Comparison of ENCODE assay signal across 19 mouse cellular contexts in the genomic region with DNA sequence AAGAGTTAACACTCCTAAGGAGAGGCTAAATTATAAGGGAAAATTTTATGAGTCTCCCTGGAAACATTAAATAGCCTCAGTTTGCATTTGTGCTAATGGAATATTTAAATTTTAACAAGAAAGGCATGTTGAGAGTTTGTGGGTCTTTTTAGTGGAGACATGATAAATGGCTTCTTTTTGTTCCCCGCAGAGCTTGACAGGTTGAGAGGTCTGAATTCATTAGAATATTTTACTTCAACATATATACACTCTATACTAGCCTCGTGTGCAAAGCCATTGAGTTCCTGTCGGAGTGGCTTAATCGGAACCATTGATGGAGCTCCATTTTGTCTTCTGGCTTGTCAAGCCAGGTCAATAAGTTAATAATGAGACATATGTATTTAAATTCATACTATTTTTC. TPM values are rescaled to one million over a fixed set of nuclear protein-coding genes. Genes with fewer than 3 reads are reported as not detected.
DNase-seq lines count a peak whose midpoint lies in the region; ATAC-seq and TF ChIP-seq lines count a peak whose summit lies in the region.
"Had no signal": no experiment of that assay in that cellular context is flagged by ENCODE, and none has a peak within 500 bp of the region (broad histone marks: within the 10 kb centered on the region; RNA-seq: fewer than 3 reads in every experiment).

No protein-coding gene starts in this region.

- H3K4me3 ChIP-seq in hindbrain, embryonic 11.5 days (ENCODE audit: low read depth, low read length) = no peak overlapping the region
- no peak overlapping the region for H3K4me3 ChIP-seq in hindbrain, embryonic 10.5 days
- H3K4me3 ChIP-seq in forebrain, embryonic 16.5 days (replicated peaks; ENCODE audit: low read length) = no peak overlapping the region
- H3K4me3 ChIP-seq in hindbrain, postnatal 0 days (ENCODE audit: low read length) = 0 out of 2 replicates have a peak overlapping the region, but pooled peaks have one; percentile 2
- no peak overlapping the region for H3K4me3 ChIP-seq in neural tube, embryonic 14.5 days (ENCODE audit: low read depth, low read length)
- no peak overlapping the region for H3K4me3 ChIP-seq in kidney, embryonic 14.5 days (ENCODE audit: low read length)
- H3K4me3 ChIP-seq: kidney, embryonic 15.5 days; left cerebral cortex, adult 2 months; liver, embryonic 13.5 days; lung, embryonic 15.5 days had no signal

- H3K27ac ChIP-seq in hindbrain, embryonic 11.5 days (ENCODE audit: low read depth, low read length) = no peak overlapping the region
- H3K27ac ChIP-seq in hindbrain, embryonic 10.5 days = no peak overlapping the region
- no peak overlapping the region for H3K27ac ChIP-seq in forebrain, embryonic 16.5 days (ENCODE audit: low read length)
- no peak overlapping the region for H3K27ac ChIP-seq in hindbrain, postnatal 0 days
- no peak overlapping the region for H3K27ac ChIP-seq in neural tube, embryonic 14.5 days (ENCODE audit: low read depth, low read length)
- no peak overlapping the region for H3K27ac ChIP-seq in kidney, embryonic 14.5 days (ENCODE audit: low read depth, low read length)
- H3K27ac ChIP-seq: kidney, embryonic 15.5 days; left cerebral cortex, adult 2 months; liver, embryonic 13.5 days; lung, embryonic 15.5 days had no signal

- WGBS in hindbrain, embryonic 11.5 days = 31% methylated on average over 4 of the region's 4 CpGs
- WGBS in hindbrain, embryonic 10.5 days = 37% methylated on average over 4 of the region's 4 CpGs
- WGBS in forebrain, embryonic 16.5 days = 55% methylated on average over 4 of the region's 4 CpGs
- 31% methylated on average over 4 of the region's 4 CpGs for WGBS in hindbrain, postnatal 0 days
- WGBS in neural tube, embryonic 14.5 days = 13% methylated on average over 4 of the region's 4 CpGs
- 76% methylated on average over 4 of the region's 4 CpGs for WGBS in kidney, embryonic 14.5 days

- ATAC-seq in hindbrain, embryonic 11.5 days (ENCODE audit: low FRiP score) = peak; percentile 44
- ATAC-seq in forebrain, embryonic 16.5 days = no peak
- ATAC-seq in hindbrain, postnatal 0 days = no peak
- no peak for ATAC-seq in neural tube, embryonic 14.5 days (ENCODE audit: low read depth)
- no peak for ATAC-seq in kidney, embryonic 14.5 days (ENCODE audit: low FRiP score, low TSS enrichment)
- ATAC-seq: activated CD4-positive, CD25-positive, alpha-beta regulatory T cell, adult 4 months; Patski had no signal

- H3K9ac ChIP-seq in hindbrain, embryonic 11.5 days (ENCODE audit: low read depth, low read length) = no peak overlapping the region
- no peak overlapping the region for H3K9ac ChIP-seq in forebrain, embryonic 16.5 days (replicated peaks; ENCODE audit: low read depth, low read length)
- no peak overlapping the region for H3K9ac ChIP-seq in hindbrain, postnatal 0 days (replicated peaks; ENCODE audit: low read length)
- H3K9ac ChIP-seq in neural tube, embryonic 14.5 days (replicated peaks; ENCODE audit: low read depth, low read length) = no peak overlapping the region
- no peak overlapping the region for H3K9ac ChIP-seq in kidney, embryonic 14.5 days (ENCODE audit: low read depth, low read length)
- H3K9ac ChIP-seq: kidney, embryonic 15.5 days; liver, embryonic 13.5 days; lung, embryonic 15.5 days had no signal

- no peaks in the 10 kb centered on the region for H3K9me3 ChIP-seq in hindbrain, embryonic 11.5 days (ENCODE audit: control insufficient read depth, low read length)
- no peaks in the 10 kb centered on the region for H3K9me3 ChIP-seq in hindbrain, embryonic 10.5 days
- no peaks in the 10 kb centered on the region for H3K9me3 ChIP-seq in forebrain, embryonic 16.5 days (ENCODE audit: control insufficient read depth, low read length)
- H3K9me3 ChIP-seq in hindbrain, postnatal 0 days (ENCODE audit: low read length) = no peaks in the 10 kb centered on the region
- no peaks in the 10 kb centered on the region for H3K9me3 ChIP-seq in neural tube, embryonic 14.5 days (ENCODE audit: control insufficient read depth, low read length)
- H3K9me3 ChIP-seq in kidney, embryonic 14.5 days (ENCODE audit: control insufficient read depth, low read length) = no peaks in the 10 kb centered on the region
- H3K9me3 ChIP-seq: kidney, embryonic 15.5 days; liver, embryonic 13.5 days; lung, embryonic 15.5 days had no signal

- H3K4me1 ChIP-seq in hindbrain, embryonic 11.5 days (replicated peaks; ENCODE audit: control insufficient read depth, insufficient read depth, low read length) = peaks cover 13% of the 10 kb centered on the region
- H3K4me1 ChIP-seq in hindbrain, embryonic 10.5 days (replicated peaks) = peaks cover 66% of the 10 kb centered on the region
- H3K4me1 ChIP-seq in forebrain, embryonic 16.5 days (replicated peaks; ENCODE audit: control insufficient read depth, insufficient read depth, low read length) = peaks cover 48% of the 10 kb centered on the region
- H3K4me1 ChIP-seq in hindbrain, postnatal 0 days (ENCODE audit: insufficient read depth, low read length) = peaks cover 15% of the 10 kb centered on the region
- peaks cover 31% of the 10 kb centered on the region for H3K4me1 ChIP-seq in neural tube, embryonic 14.5 days (ENCODE audit: control insufficient read depth, insufficient read depth, low read length)
- peaks cover 8% of the 10 kb centered on the region; the same call in 1 of the 2 replicates for H3K4me1 ChIP-seq in kidney, embryonic 14.5 days (ENCODE audit: control insufficient read depth, insufficient read depth, low read length)
- H3K4me1 ChIP-seq: liver, embryonic 13.5 days had no signal

- TF ChIP-seq CTCF in hindbrain, postnatal 0 days (IDR thresholded peaks at IDR 0.05; ENCODE audit: low read depth) = no peak

- peak; percentile 56 for DNase-seq in hindbrain, embryonic 11.5 days (ENCODE audit: low spot score)
- DNase-seq in hindbrain, embryonic 10.5 days (ENCODE audit: low spot score) = no peak
- DNase-seq in hindbrain, postnatal 0 days (ENCODE audit: low spot score) = no peak
- DNase-seq in right cerebral cortex, adult 2 months (ENCODE audit: low spot score in 2 of 2) = no peak
- DNase-seq: adrenal gland, postnatal 25 days; cerebellum, adult 2 months; gastrocnemius, postnatal 25 days; heart, postnatal 14 days; liver, embryonic 13.5 days; spleen, adult 18-20 months; thymus, adult 18-20 months had no signal

- H3K36me3 ChIP-seq in hindbrain, embryonic 11.5 days (ENCODE audit: control insufficient read depth, insufficient read depth, low read length) = peaks cover 10% of the 10 kb centered on the region
- H3K36me3 ChIP-seq in hindbrain, embryonic 10.5 days = peaks cover 51% of the 10 kb centered on the region
- peaks cover 16% of the 10 kb centered on the region for H3K36me3 ChIP-seq in forebrain, embryonic 16.5 days (ENCODE audit: control insufficient read depth, insufficient read depth)
- peaks cover 25% of the 10 kb centered on the region for H3K36me3 ChIP-seq in hindbrain, postnatal 0 days (ENCODE audit: insufficient read depth, low read length)
- H3K36me3 ChIP-seq in neural tube, embryonic 14.5 days (ENCODE audit: control insufficient read depth, insufficient read depth, low read length) = peaks cover 32% of the 10 kb centered on the region
- H3K36me3 ChIP-seq in kidney, embryonic 14.5 days (ENCODE audit: control insufficient read depth, insufficient read depth, low read length) = peaks cover 5% of the 10 kb centered on the region; the same call in 1 of the 2 replicates
- H3K36me3 ChIP-seq: kidney, embryonic 15.5 days; liver, embryonic 13.5 days; lung, embryonic 15.5 days had no signal

- H3K4me2 ChIP-seq in hindbrain, embryonic 11.5 days (replicated peaks; ENCODE audit: low read depth, low read length) = no peak overlapping the region
- H3K4me2 ChIP-seq in forebrain, embryonic 16.5 days (ENCODE audit: low read length) = peak overlapping the region; percentile 1; the same call in 1 of the 2 replicates
- H3K4me2 ChIP-seq in hindbrain, postnatal 0 days (ENCODE audit: low read depth, low read length) = peak overlapping the region; percentile 78; the same call in 1 of the 2 replicates
- H3K4me2 ChIP-seq in neural tube, embryonic 14.5 days (ENCODE audit: low read depth, low read length) = peak overlapping the region; percentile 23
- H3K4me2 ChIP-seq in kidney, embryonic 14.5 days (replicated peaks; ENCODE audit: low read depth, low read length) = no peak overlapping the region
- H3K4me2 ChIP-seq: kidney, embryonic 15.5 days; liver, embryonic 13.5 days; lung, embryonic 15.5 days had no signal

- no peaks in the 10 kb centered on the region for H3K27me3 ChIP-seq in hindbrain, embryonic 11.5 days (ENCODE audit: control insufficient read depth, insufficient read depth, low read length)
- no peaks in the 10 kb centered on the region for H3K27me3 ChIP-seq in hindbrain, embryonic 10.5 days (ENCODE audit: insufficient read depth, poor library complexity, severe bottlenecking)
- H3K27me3 ChIP-seq in forebrain, embryonic 16.5 days (replicated peaks; ENCODE audit: control insufficient read depth, insufficient read depth, low read length) = no peaks in the 10 kb centered on the region
- no peaks in the 10 kb centered on the region for H3K27me3 ChIP-seq in hindbrain, postnatal 0 days (ENCODE audit: insufficient read depth, low read length)
- H3K27me3 ChIP-seq in neural tube, embryonic 14.5 days (ENCODE audit: control insufficient read depth, insufficient read depth, low read length) = no peaks in the 10 kb centered on the region
- no peaks in the 10 kb centered on the region for H3K27me3 ChIP-seq in kidney, embryonic 14.5 days (ENCODE audit: control insufficient read depth, insufficient read depth, low read length)
- H3K27me3 ChIP-seq: kidney, embryonic 15.5 days; Patski had no signal

RNA-seq across cellular contexts. Expression of gene Map1b, which starts 6.4 kb away (rescaled TPM):
- 1,051 and 1,521 TPM in 2 replicates for polyA plus RNA-seq in hindbrain, embryonic 11.5 days (2014; fragmentation: Nextera tagmentation; extraction: Ambion mirVana)
- polyA plus RNA-seq in hindbrain, embryonic 10.5 days (2016; fragmentation: Nextera tagmentation; extraction: Ambion mirVana) = 743 and 1,096 TPM in 2 replicates
- 1,972 and 2,055 TPM in 2 replicates for polyA plus RNA-seq in forebrain, embryonic 16.5 days (2015; fragmentation: Nextera tagmentation; extraction: Ambion mirVana)
- 690 and 787 TPM in 2 replicates for total RNA-seq in hindbrain, postnatal 0 days (2014; rRNA removed)
- polyA plus RNA-seq in hindbrain, postnatal 0 days (2015; fragmentation: Nextera tagmentation; extraction: Ambion mirVana) = 1,844 and 1,981 TPM in 2 replicates
- polyA plus RNA-seq in neural tube, embryonic 14.5 days (2014; fragmentation: Nextera tagmentation; extraction: Ambion mirVana) = 1,731 and 2,267 TPM in 2 replicates
- 44.2 and 55.1 TPM in 2 replicates for polyA plus RNA-seq in kidney, embryonic 14.5 days (2014; fragmentation: Nextera tagmentation; extraction: Ambion mirVana)

Comparison
In these comparisons a context has a peak if more than half of its experiments do, and no peak if none do; other contexts are left out.
1. H3K4me2 ChIP-seq: peak in forebrain, embryonic 16.5 days (single experiment), hindbrain, postnatal 0 days (single experiment) and neural tube, embryonic 14.5 days (single experiment); none in hindbrain, embryonic 11.5 days (single experiment) and kidney, embryonic 14.5 days (single experiment).
2. RNA of gene Map1b, which starts 6.4 kb away (polyA plus RNA-seq): 1,731 to 2,267 TPM in neural tube, embryonic 14.5 days, 1,972 to 2,055 TPM in forebrain, embryonic 16.5 days, 1,844 to 1,981 TPM in hindbrain, postnatal 0 days, 1,051 to 1,521 TPM in hindbrain, embryonic 11.5 days and 743 to 1,096 TPM in hindbrain, embryonic 10.5 days; 44.2 to 55.1 TPM in kidney, embryonic 14.5 days; every median in the first group is over 10 times any median in the second.